Mouse (Mus musculus) embryonic facial prominence, embryonic 12.5 days (tissue): Measurements from ENCODE around the gene Fut4. TPM values are rescaled to one million over a fixed set of nuclear protein-coding genes. Genes with fewer than 3 reads are reported as not detected.
"Not testable (repeated sequence)": the region's sequence is repeated elsewhere in the genome, so short reads cannot be mapped to it uniquely, and the experiment has no call there.

ENCODE experiments used
- ATAC-seq: fragments of 200-750 bp; cut with Nextera tagmentation; 2 replicates; pipeline ENCODE4 v1.8.0; 2017; ENCODE audit not compliant: insufficient number of reproducible peaks, insufficient read depth, low FRiP score, low TSS enrichment
- H3K27ac ChIP-seq: fragments of 300-500 bp; sonication (generic); 2 replicates; pipeline ENCODE4 v1.5.1; 2016; ENCODE audit warnings: mild to moderate bottlenecking
- H3K27me3 ChIP-seq: fragments of 300-500 bp; sonication (generic); 2 replicates; pipeline ENCODE4 v1.6.1; 2016; ENCODE audit warnings: mild to moderate bottlenecking, moderate library complexity
- H3K36me3 ChIP-seq: fragments of 300-500 bp; sonication (generic); 2 replicates; pipeline ENCODE4 v1.6.1; 2016; ENCODE audit warnings: mild to moderate bottlenecking
- H3K4me1 ChIP-seq: fragments of 300-500 bp; sonication (generic); 2 replicates; pipeline ENCODE4 v1.6.1; 2016
- H3K4me2 ChIP-seq: fragments of 300-500 bp; sonication (generic); replicated peaks from 2 replicates; pipeline ENCODE4 v1.6.1; 2016; ENCODE audit warnings: mild to moderate bottlenecking, moderate library complexity
- H3K4me3 ChIP-seq: fragments of 300-500 bp; sonication (generic); 2 replicates; pipeline ENCODE4 v1.5.1; 2016; ENCODE audit warnings: mild to moderate bottlenecking
- H3K9ac ChIP-seq: fragments of 300-500 bp; sonication (generic); 2 replicates; pipeline ENCODE4 v1.6.1; 2016; ENCODE audit warnings: mild to moderate bottlenecking, moderate library complexity
- H3K9me3 ChIP-seq: fragments of 300-500 bp; sonication (generic); 2 replicates; pipeline ENCODE4 v1.6.1; 2016; ENCODE audit warnings: mild to moderate bottlenecking, moderate library complexity
- WGBS: fragments of 180-500 bp; shearing (Covaris S2); methylation state at CpG from one replicate; pipeline ENCODE4 v1.1.7; 2016; 5-methylcytosine and 5-hydroxymethylcytosine counted together
- polyA plus RNA-seq: library from polyadenylated mRNA; unstranded; fragments of >200 nt; fragmentation: Nextera tagmentation; extraction: Ambion mirVana; gene quantifications from 2 replicates; pipeline ENCODE4 v1.2.1, GENCODE M21; 2016

The Fut4 gene
- polyA plus RNA-seq, 1 experiment from 2014 or later = 4.6 TPM

DNA sequence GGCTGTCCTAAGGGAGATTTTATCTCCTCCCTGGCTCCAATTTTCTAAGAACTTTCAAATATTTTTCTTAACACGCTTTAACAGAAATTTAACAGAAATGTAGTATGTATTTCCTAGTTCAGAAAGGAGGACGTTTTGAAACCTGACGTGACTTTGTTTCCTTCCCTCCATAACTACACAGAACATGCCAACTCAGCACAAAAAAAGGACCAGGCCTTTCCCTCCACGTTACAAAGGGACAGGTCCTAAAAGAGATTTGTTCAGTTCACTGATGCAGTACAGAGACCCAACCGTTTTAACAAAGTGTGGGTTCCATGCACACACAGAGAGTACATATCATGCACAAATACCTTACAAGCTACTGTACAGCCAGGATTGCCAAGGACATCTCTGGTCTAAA, 30.6 kb downstream of the Fut4 start:
- WGBS = 83% methylated on average over 5 of the region's 5 CpGs
- Histone ChIP-seq H3K27ac (no peak overlapping the region), H3K9ac (no peak overlapping the region), H3K27me3 (no peaks in the 10 kb centered on the region), H3K9me3 (no peaks in the 10 kb centered on the region), H3K36me3 (no peaks in the 10 kb centered on the region), H3K4me1 (no peaks in the 10 kb centered on the region), H3K4me3 (no peak overlapping the region), H3K4me2 (no peak overlapping the region)
- ATAC-seq = no peak

DNA sequence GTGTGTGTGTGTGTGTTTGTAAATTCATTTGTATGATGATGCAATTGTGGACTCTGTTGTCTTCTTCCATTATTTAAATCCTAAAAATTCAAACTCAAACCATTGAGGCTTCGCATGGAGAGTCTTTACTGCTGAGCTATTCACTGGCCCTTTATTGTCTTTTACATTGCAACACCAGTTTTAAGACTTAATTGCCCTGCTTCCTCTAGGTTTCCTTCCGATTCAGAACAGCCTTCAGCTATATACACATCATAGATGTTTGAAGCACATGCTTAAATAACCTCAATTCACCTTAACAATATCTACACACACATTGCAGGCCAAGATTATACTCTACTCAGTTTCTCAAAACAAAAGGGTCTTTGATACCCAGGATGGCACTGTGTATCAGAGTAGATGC, 31.8 kb downstream of the Fut4 start:
- H3K27ac ChIP-seq = no peak overlapping the region
- no peaks in the 10 kb centered on the region for H3K36me3 ChIP-seq
- H3K9ac ChIP-seq = no peak overlapping the region
- H3K9me3 ChIP-seq = no peaks in the 10 kb centered on the region
- ATAC-seq = no peak
- 57% methylated on average over 2 of the region's 2 CpGs for WGBS
- H3K4me2 ChIP-seq = no peak overlapping the region
- no peaks in the 10 kb centered on the region for H3K4me1 ChIP-seq
- H3K4me3 ChIP-seq = no peak overlapping the region
- H3K27me3 ChIP-seq = no peaks in the 10 kb centered on the region

DNA sequence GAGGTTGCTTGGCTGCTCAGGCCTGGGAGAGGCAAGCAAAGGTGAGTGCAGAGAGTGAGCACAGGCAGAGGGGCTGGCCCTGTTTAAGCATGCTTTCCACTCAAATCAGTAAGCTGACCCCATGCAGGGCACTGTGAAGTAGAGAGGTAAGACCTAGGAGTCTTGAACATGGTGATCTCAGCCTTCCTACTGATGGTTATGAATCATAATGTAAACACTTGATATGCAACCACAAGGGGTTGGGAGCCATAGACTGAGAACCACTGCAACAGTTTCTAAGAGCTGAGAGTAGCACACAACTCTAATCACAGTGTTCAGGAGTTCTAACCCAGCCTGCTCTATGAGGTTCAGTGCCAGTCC, 33.9 kb downstream of the Fut4 start:
- no peak overlapping the region for H3K4me3 ChIP-seq
- no peaks in the 10 kb centered on the region for H3K36me3 ChIP-seq
- H3K9me3 ChIP-seq = no peaks in the 10 kb centered on the region
- no peak for ATAC-seq
- H3K27ac ChIP-seq = no peak overlapping the region
- H3K4me2 ChIP-seq = no peak overlapping the region
- H3K4me1 ChIP-seq = no peaks in the 10 kb centered on the region
- H3K9ac ChIP-seq = no peak overlapping the region
- H3K27me3 ChIP-seq = no peaks in the 10 kb centered on the region

DNA sequence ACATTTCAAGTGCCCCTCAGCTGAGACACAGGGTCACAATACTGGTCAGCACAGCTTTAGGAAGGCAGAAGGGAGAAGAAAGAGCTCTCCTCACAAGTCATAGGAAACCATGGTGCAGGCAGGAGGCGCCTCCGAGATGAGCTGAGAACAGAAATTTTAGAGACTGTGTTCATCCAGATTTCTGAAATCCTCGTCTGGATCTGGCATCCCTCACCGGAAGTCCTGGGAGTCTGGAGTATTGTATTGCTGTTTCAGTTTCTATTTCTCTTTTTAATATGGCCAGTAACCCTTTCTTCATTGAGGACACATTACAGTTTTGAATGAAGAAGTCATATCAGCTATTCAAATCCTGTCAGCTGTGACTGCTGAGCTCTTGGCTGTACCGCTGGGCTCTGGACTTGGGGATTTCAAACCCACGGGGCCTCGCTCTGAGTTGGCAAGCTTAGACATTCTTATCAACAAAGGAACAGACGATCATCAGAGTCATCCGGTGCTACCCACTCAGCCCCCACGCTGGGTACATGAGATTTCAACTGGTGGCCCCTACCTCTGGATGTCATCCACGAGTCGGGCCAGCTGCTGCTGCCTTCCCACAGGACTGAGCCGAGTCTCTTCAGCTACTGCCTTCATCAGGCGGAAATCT, 34.4 kb downstream of the Fut4 start:
- Histone ChIP-seq H3K9ac (no peak overlapping the region), H3K4me2 (no peak overlapping the region), H3K9me3 (no peaks in the 10 kb centered on the region), H3K4me3 (no peak overlapping the region), H3K27me3 (no peaks in the 10 kb centered on the region), H3K36me3 (no peaks in the 10 kb centered on the region), H3K27ac (no peak overlapping the region), H3K4me1 (no peaks in the 10 kb centered on the region)
- no peak for ATAC-seq
- WGBS = 65% methylated on average over 14 of the region's 14 CpGs

DNA sequence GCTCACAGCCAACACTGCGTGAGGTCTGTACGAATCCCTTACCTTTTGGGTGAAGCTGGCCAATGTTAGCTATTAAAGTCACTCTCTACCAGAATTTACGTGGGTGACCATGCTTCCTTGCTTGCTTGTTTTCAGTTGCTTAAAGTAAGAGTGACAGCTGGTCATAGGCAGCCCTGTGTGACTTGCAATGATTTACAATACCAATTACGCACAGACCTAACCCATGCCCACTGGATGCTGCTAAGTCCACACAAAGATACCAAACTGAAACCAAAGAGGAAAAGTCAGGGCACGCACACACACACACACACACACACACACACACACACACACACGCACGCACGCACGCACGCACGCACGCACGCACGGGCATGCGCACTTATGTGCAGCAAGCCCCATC, 36.9 kb downstream of the Fut4 start:
- 85% methylated on average over 15 of the region's 15 CpGs for WGBS
- H3K27me3 ChIP-seq = no peaks in the 10 kb centered on the region
- no peak for ATAC-seq

DNA sequence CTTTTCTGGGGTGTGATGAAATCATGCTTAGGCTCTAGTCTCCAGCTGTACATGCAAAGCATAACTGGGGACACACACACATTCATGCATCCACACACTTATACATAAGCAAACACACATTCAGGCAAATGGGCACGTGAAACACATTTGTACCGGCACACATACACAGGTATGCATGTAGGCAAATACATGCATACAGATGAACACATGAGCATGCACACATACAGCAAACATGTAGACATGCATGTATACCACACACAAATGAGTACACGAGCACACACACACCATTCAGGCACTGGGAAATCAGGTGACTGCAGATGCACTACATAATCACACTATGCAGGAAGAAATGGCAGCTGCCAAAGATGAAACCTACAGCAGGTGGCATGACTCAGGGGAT, 41.3 kb downstream of the Fut4 start:
- Histone ChIP-seq H3K27ac (no peak overlapping the region), H3K27me3 (no peaks in the 10 kb centered on the region), H3K4me3 (no peak overlapping the region), H3K36me3 (no peaks in the 10 kb centered on the region), H3K9me3 (no peaks in the 10 kb centered on the region), H3K9ac (no peak overlapping the region), H3K4me1 (peaks cover 2% of the 10 kb centered on the region; the same call in 1 of the 2 replicates), H3K4me2 (no peak overlapping the region)
- 83% methylated on average over 3 of the region's 3 CpGs for WGBS
- no peak for ATAC-seq

More for the DNA sequence above, 36.9 kb downstream of the Fut4 start:
- no peaks in the 10 kb centered on the region for H3K36me3 ChIP-seq
- no peak overlapping the region for H3K9ac ChIP-seq
- no peaks in the 10 kb centered on the region for H3K4me1 ChIP-seq
- H3K27ac ChIP-seq = no peak overlapping the region
- no peak overlapping the region for H3K4me3 ChIP-seq
- no peaks in the 10 kb centered on the region for H3K9me3 ChIP-seq
- no peak overlapping the region for H3K4me2 ChIP-seq

DNA sequence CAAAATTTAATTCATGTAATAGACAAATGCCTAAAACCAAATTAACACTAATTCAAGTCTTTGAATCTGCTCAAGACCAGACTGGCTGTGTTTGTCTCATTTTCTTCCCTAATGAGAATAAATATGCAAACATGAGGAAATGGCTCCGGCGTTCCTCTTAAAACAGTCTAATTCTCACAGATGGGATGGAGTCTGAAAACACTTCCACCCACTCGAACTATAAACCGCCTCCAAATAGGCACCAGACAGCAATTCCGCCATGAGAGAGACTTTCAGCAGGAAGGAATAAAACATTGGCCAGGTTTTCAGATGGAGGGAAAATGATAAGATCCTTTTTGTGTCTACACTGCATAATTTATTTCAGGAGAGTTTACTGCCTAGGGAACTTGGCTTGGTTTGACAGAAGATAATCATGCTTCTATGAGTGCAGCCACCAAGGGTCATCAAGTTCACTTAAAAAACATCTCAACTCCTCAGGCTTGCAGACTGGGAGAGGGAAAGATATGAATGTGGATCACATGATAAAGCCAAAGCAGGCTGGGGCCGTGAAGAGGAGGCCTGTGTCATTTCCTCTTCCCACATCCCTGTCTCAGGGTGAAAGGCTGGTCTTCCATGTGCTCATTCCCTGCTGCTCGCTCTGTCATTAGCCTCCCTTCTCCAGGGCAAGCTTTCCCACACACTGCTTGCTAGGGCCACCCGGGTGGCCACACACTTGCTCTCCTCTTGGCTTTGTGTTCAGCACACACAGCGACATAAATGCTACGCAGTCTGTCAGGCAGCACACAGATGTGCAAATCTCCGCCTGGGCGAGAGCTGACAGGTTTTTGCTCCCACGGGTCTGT, 46.7 kb downstream of the Fut4 start:
- ATAC-seq = 0 out of 2 replicates have a peak, but pooled peaks have one; percentile 35
- Histone ChIP-seq H3K27me3 (no peaks in the 10 kb centered on the region), H3K4me2 (no peak overlapping the region), H3K27ac (no peak overlapping the region), H3K4me3 (no peak overlapping the region), H3K9ac (no peak overlapping the region), H3K9me3 (no peaks in the 10 kb centered on the region), H3K4me1 (peaks cover 5% of the 10 kb centered on the region; the same call in 1 of the 2 replicates), H3K36me3 (no peaks in the 10 kb centered on the region)
- WGBS = 65% methylated on average over 13 of the region's 13 CpGs

DNA sequence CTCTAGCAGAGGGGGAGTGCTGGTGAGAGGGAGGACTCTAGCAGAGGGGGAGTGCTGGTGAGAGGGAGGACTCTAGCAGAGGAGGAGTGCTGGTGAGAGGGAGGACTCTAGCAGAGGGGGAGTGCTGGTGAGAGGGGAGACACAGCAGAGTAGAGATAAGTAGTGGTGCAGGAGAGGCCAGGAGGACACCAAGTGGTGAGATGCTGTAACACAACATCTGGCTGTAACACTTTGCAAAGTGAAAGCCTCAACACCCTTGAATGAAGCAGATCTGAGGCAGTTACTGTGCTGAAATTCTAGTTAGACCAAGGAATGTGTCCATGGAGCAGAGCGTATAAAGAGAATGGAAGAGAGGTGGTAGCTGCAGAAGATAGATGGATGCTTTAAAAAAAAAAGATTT, 51.4 kb downstream of the Fut4 start:
- H3K9ac ChIP-seq, H3K4me1 ChIP-seq, H3K9me3 ChIP-seq, H3K27ac ChIP-seq, H3K36me3 ChIP-seq, H3K4me2 ChIP-seq, H3K27me3 ChIP-seq, ATAC-seq, H3K4me3 ChIP-seq: not testable (repeated sequence)
- WGBS = 93% methylated on average over 1 of the region's 1 CpGs

DNA sequence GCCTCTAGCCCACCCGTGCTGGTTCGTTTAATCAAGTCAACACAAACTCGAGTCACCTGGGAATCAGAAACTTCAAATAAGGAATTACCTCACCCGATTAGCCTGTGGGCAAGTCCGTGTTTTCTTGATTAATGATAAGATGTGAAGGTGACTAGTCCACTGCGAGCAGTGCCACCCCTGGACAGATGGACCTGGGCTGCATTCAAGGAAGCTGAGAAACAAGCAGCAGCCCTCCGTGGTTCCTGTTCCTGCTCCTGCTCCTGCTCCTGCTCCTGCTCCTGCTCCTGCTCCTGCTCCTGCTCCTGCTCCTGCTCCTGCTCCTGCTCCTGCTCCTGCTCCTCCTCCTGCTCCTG, 52.9 kb downstream of the Fut4 start:
- Histone ChIP-seq H3K4me1 (no peaks in the 10 kb centered on the region), H3K27ac (no peak overlapping the region), H3K36me3 (no peaks in the 10 kb centered on the region), H3K9ac (no peak overlapping the region), H3K9me3 (no peaks in the 10 kb centered on the region), H3K4me3 (no peak overlapping the region), H3K4me2 (no peak overlapping the region), H3K27me3 (no peaks in the 10 kb centered on the region)
- WGBS = 35% methylated on average over 7 of the region's 7 CpGs
- no peak for ATAC-seq

DNA sequence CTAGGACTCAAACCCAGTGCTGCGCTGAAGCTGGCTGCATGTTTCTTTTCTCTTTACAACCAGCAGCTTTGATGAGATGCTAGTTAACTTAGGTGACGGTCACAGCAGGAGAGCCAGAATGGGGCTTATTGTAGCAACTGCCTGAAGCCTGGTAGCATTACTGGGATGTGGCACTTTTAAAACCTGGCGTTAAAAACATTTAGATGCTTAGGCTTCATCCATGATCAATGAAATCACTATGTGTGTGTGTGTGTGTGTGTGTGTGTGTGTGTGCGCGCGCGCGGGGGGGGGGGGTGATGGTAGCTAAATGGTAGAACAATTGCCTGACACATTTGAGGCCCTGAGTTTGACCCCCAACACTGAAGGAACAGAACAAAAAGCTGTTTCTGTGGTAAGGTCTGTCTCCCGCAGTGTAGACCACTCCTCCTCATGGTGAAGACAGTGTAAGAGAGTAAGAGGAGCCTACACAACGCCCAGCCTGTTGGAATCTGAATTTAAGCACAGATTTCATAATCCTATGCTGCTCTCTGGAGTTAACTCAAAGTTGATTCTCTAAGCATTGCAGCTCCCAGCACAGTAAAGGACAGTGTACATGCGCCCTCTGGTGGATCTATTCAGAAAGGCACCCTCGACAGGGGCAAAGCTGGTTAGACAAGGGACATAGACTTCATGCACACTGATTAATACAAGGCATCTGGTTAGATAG, 53.5 kb downstream of the Fut4 start:
- ATAC-seq = peak; percentile 95
- WGBS = 52% methylated on average over 12 of the region's 12 CpGs
- Histone ChIP-seq H3K4me2 (no peak overlapping the region), H3K36me3 (no peaks in the 10 kb centered on the region), H3K4me3 (no peak overlapping the region), H3K9ac (no peak overlapping the region), H3K4me1 (no peaks in the 10 kb centered on the region), H3K27ac (no peak overlapping the region), H3K9me3 (no peaks in the 10 kb centered on the region), H3K27me3 (no peaks in the 10 kb centered on the region)
